Mouse (Mus musculus): ENCODE data around the gene Dusp15. TPM values are rescaled to one million over a fixed set of nuclear protein-coding genes. Genes with fewer than 3 reads are reported as not detected.
A peak's percentile ranks its signal among the peaks of the same experiment; 100 is the strongest.

Gene Dusp15
- polyA plus RNA-seq, 1 experiment, result 0.06 TPM

DNA sequence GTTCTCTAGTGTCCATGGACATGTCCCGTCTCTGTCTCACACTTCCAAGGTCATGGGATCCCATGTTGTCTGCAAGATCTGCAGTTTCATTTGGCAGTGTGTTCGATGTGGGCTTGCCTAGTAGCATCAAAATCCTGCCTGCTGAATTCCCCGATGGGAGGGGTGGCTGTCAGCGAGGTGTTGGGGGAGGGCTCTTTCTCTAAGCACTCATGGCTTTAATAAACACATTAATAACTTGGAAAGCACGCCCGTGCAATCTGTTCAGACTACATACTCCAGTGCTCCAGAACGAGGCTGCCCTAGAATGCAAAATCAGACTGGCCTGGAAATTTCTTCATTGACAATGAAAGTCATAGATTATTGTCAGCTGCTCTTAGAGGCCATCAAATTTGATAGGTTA lies 4.4 kb downstream of the Dusp15 start:
- Histone ChIP-seq H3K27me3 (ENCODE audit: control insufficient read depth, insufficient read depth, insufficient read length) (peaks cover 98% of the 10 kb centered on the region), H3K79me2 (ENCODE audit: control insufficient read depth, insufficient read depth) (no peaks in the 10 kb centered on the region), H3K4me3 (ENCODE audit: insufficient read depth, poor library complexity, severe bottlenecking) (no peak overlapping the region), H3K79me3 (ENCODE audit: low read depth) (no peaks in the 10 kb centered on the region), H3ac (ENCODE audit: control insufficient read depth, insufficient read length, low read depth) (no peak overlapping the region), H3K36me3 (ENCODE audit: control insufficient read depth, insufficient read depth) (no peaks in the 10 kb centered on the region)
- TF ChIP-seq MYOG (IDR thresholded peaks at IDR 0.05; ENCODE audit: control insufficient read depth, extremely low read depth, insufficient read length), result no peak
- TF ChIP-seq CTCF (IDR thresholded peaks at IDR 0.05; ENCODE audit: control insufficient read depth, insufficient read depth, insufficient read length), result no peak
- TF ChIP-seq USF1 (IDR thresholded peaks at IDR 0.05; ENCODE audit: low read depth), result no peak
- no peak for TF ChIP-seq MAX (IDR thresholded peaks at IDR 0.05)
- TF ChIP-seq CEBPB (IDR thresholded peaks at IDR 0.05; ENCODE audit: low read depth), result no peak

DNA sequence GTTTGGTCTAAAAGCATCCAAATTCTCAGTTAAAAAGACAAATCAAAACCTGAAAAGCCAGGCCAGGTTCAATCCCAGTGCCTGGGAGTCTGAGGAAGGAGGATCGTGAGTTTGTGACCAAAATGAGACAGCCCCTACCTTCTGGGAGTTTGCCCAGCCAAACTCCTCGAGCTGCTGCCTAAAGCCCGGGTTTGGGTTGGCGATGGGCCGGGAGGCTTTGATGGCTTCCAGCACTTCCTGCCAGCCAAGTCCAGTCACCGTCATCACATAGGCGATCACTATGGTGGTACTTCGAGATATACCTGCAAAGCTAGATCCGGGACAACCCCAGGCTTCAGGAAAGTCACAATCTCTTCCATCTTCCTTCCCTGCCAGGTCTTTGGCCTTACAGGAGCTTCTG lies 7.5 kb downstream of the Dusp15 start:
- H3K79me2 ChIP-seq (ENCODE audit: control insufficient read depth, insufficient read depth), result no peaks in the 10 kb centered on the region
- no peak overlapping the region for H3ac ChIP-seq (ENCODE audit: control insufficient read depth, insufficient read length, low read depth)
- H3K36me3 ChIP-seq (ENCODE audit: control insufficient read depth, insufficient read depth), result no peaks in the 10 kb centered on the region
- H3K79me3 ChIP-seq (ENCODE audit: low read depth), result no peaks in the 10 kb centered on the region
- H3K4me3 ChIP-seq (ENCODE audit: insufficient read depth, poor library complexity, severe bottlenecking), result no peak overlapping the region
- TF ChIP-seq MYOD1 (IDR thresholded peaks at IDR 0.05; ENCODE audit: control insufficient read depth, insufficient read length, low read depth) (no peak), MYOG (IDR thresholded peaks at IDR 0.05; ENCODE audit: control insufficient read depth, extremely low read depth, insufficient read length) (no peak), FOSL1 (IDR thresholded peaks at IDR 0.05; ENCODE audit: insufficient read depth, low read length, poor library complexity, severe bottlenecking) (no peak), USF1 (IDR thresholded peaks at IDR 0.05; ENCODE audit: low read depth) (no peak)
- peaks cover 76% of the 10 kb centered on the region for H3K27me3 ChIP-seq (ENCODE audit: control insufficient read depth, insufficient read depth, insufficient read length)

DNA sequence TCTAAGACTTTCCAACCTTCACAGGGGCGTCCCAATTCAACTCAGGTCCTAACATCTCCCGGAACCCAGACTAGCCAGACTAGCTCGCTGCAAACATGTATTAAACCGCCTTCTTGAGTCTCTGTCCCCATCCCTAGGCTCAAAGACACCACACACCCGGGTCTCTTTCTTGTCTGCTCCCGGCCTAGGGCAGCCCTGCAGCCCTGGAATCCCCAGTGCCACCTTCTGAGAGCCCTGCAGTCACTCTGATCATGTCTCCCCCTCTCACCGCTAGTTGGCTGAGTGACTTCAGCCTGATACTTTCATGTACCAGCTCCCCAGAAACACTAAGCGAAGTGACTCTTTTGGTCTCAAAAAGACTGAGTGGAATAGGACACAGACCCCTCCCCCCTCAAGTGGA lies 7.9 kb downstream of the Dusp15 start:
- H3K79me3 ChIP-seq (ENCODE audit: low read depth), result no peaks in the 10 kb centered on the region
- H3ac ChIP-seq (ENCODE audit: control insufficient read depth, insufficient read length, low read depth), result no peak overlapping the region
- H3K4me3 ChIP-seq (ENCODE audit: insufficient read depth, poor library complexity, severe bottlenecking), result no peak overlapping the region
- H3K79me2 ChIP-seq (ENCODE audit: control insufficient read depth, insufficient read depth), result no peaks in the 10 kb centered on the region
- TF ChIP-seq USF1 (IDR thresholded peaks at IDR 0.05; ENCODE audit: low read depth) (no peak), FOSL1 (IDR thresholded peaks at IDR 0.05; ENCODE audit: insufficient read depth, low read length, poor library complexity, severe bottlenecking) (no peak), CEBPB (IDR thresholded peaks at IDR 0.05; ENCODE audit: low read depth) (no peak), MYOG (IDR thresholded peaks at IDR 0.05; ENCODE audit: control insufficient read depth, extremely low read depth, insufficient read length) (no peak), MYOD1 (IDR thresholded peaks at IDR 0.05; ENCODE audit: control insufficient read depth, insufficient read length, low read depth) (no peak), MAX (IDR thresholded peaks at IDR 0.05) (no peak), CTCF (IDR thresholded peaks at IDR 0.05; ENCODE audit: control insufficient read depth, insufficient read depth, insufficient read length) (no peak)
- peaks cover 72% of the 10 kb centered on the region for H3K27me3 ChIP-seq (ENCODE audit: control insufficient read depth, insufficient read depth, insufficient read length)
- H3K36me3 ChIP-seq (ENCODE audit: control insufficient read depth, insufficient read depth), result no peaks in the 10 kb centered on the region

DNA sequence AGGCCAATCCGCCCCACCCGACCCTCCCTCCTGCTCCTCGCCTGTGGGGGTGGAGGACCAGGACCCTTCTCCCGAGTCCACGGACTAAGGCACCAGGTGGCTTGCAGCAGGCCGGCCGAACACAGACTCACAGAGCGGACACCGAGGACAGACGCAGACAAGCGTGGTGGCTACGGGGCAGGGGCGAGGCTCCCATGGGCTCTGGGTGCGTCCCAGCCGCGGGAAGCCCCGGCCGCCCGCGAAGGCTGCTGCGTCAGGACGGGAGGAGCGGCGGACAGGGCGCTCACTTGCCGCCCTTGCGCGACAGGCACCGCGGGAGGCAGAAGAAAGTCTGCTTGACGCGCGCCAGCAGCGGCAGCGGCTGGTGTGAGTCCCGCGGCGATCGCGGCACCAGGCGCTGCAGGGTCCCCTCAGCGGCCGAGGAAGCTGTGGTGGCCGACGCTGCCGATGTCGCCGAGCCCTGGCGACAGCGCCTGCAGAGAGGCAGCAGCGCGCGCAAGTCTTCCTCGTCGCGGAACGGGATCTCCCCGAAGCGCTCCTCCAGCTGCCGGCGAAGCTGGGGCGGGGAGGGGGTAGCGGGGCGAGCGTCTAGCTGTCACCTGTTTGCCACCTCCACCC lies 8.5 kb downstream of the Dusp15 start:
- H3K79me2 ChIP-seq (ENCODE audit: control insufficient read depth, insufficient read depth), result no peaks in the 10 kb centered on the region
- peaks cover 66% of the 10 kb centered on the region for H3K27me3 ChIP-seq (ENCODE audit: control insufficient read depth, insufficient read depth, insufficient read length)
- TF ChIP-seq FOSL1 (IDR thresholded peaks at IDR 0.05; ENCODE audit: insufficient read depth, low read length, poor library complexity, severe bottlenecking) (no peak), MAX (IDR thresholded peaks at IDR 0.05) (no peak), MYOD1 (IDR thresholded peaks at IDR 0.05; ENCODE audit: control insufficient read depth, insufficient read length, low read depth) (no peak), CTCF (IDR thresholded peaks at IDR 0.05; ENCODE audit: control insufficient read depth, insufficient read depth, insufficient read length) (no peak), CEBPB (IDR thresholded peaks at IDR 0.05; ENCODE audit: low read depth) (no peak), USF1 (IDR thresholded peaks at IDR 0.05; ENCODE audit: low read depth) (no peak), MYOG (IDR thresholded peaks at IDR 0.05; ENCODE audit: control insufficient read depth, extremely low read depth, insufficient read length) (no peak)
- H3K4me3 ChIP-seq (ENCODE audit: insufficient read depth, poor library complexity, severe bottlenecking), result no peak overlapping the region
- H3ac ChIP-seq (ENCODE audit: control insufficient read depth, insufficient read length, low read depth), result peak overlapping the region; percentile 44
- H3K79me3 ChIP-seq (ENCODE audit: low read depth), result no peaks in the 10 kb centered on the region
- H3K36me3 ChIP-seq (ENCODE audit: control insufficient read depth, insufficient read depth), result no peaks in the 10 kb centered on the region

DNA sequence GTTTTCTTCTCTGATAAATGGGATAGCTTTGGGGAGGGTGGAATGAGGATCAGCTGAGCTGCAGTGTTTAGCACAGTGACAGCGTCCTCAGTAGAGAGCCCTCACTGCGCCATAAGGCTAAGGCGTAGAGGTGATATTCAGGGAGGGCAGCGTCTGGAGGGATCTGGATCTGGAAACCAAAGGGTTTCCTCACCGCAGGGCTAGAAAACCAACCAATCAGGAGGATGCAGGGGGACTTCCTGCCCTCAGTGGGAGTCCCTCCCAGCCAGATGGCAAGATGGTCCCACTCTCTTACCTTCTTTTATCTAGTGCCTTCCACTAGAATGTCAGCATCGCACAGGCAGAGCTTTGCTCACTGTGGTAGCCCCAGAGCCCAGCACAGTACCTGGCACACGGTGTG lies 9.7 kb downstream of the Dusp15 start:
- TF ChIP-seq CTCF (IDR thresholded peaks at IDR 0.05; ENCODE audit: control insufficient read depth, insufficient read depth, insufficient read length) (no peak), USF1 (IDR thresholded peaks at IDR 0.05; ENCODE audit: low read depth) (no peak), MYOD1 (IDR thresholded peaks at IDR 0.05; ENCODE audit: control insufficient read depth, insufficient read length, low read depth) (no peak), CEBPB (IDR thresholded peaks at IDR 0.05; ENCODE audit: low read depth) (no peak), MAX (IDR thresholded peaks at IDR 0.05) (no peak)
- no peak overlapping the region for H3K4me3 ChIP-seq (ENCODE audit: insufficient read depth, poor library complexity, severe bottlenecking)
- no peaks in the 10 kb centered on the region for H3K36me3 ChIP-seq (ENCODE audit: control insufficient read depth, insufficient read depth)
- no peak overlapping the region for H3ac ChIP-seq (ENCODE audit: control insufficient read depth, insufficient read length, low read depth)
- no peaks in the 10 kb centered on the region for H3K79me2 ChIP-seq (ENCODE audit: control insufficient read depth, insufficient read depth)
- peaks cover 56% of the 10 kb centered on the region for H3K27me3 ChIP-seq (ENCODE audit: control insufficient read depth, insufficient read depth, insufficient read length)
- no peaks in the 10 kb centered on the region for H3K79me3 ChIP-seq (ENCODE audit: low read depth)

DNA sequence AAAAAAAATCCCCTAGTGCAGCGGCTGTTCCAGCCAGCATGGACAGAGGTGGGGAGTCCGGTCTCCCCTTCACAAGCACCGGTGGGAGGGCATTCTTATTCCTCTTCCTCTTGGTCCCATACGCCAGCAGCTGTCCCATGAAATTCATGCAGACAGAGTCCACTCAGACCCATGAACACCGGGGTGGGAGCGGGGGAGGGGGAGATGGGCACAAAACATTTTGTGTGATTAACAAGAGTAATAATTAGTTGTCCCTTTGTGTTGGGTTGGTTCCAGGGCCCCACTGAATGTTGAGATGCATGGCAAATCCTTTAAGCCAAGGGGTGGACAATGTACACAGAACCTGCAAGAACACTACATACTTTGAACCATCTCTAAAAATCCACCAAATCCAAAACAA lies 10.4 kb downstream of the Dusp15 start:
- no peaks in the 10 kb centered on the region for H3K79me3 ChIP-seq (ENCODE audit: low read depth)
- no peaks in the 10 kb centered on the region for H3K79me2 ChIP-seq (ENCODE audit: control insufficient read depth, insufficient read depth)
- no peak overlapping the region for H3ac ChIP-seq (ENCODE audit: control insufficient read depth, insufficient read length, low read depth)
- H3K4me3 ChIP-seq (ENCODE audit: insufficient read depth, poor library complexity, severe bottlenecking), result no peak overlapping the region
- peaks cover 49% of the 10 kb centered on the region for H3K27me3 ChIP-seq (ENCODE audit: control insufficient read depth, insufficient read depth, insufficient read length)
- H3K36me3 ChIP-seq (ENCODE audit: control insufficient read depth, insufficient read depth), result no peaks in the 10 kb centered on the region
- no peak for TF ChIP-seq USF1 (IDR thresholded peaks at IDR 0.05; ENCODE audit: low read depth)
- TF ChIP-seq MYOD1 (IDR thresholded peaks at IDR 0.05; ENCODE audit: control insufficient read depth, insufficient read length, low read depth), result no peak
- TF ChIP-seq FOSL1 (IDR thresholded peaks at IDR 0.05; ENCODE audit: insufficient read depth, low read length, poor library complexity, severe bottlenecking), result no peak
- TF ChIP-seq MYOG (IDR thresholded peaks at IDR 0.05; ENCODE audit: control insufficient read depth, extremely low read depth, insufficient read length), result no peak
- TF ChIP-seq MAX (IDR thresholded peaks at IDR 0.05), result no peak
- TF ChIP-seq CEBPB (IDR thresholded peaks at IDR 0.05; ENCODE audit: low read depth), result no peak

Measured in C2C12 (cell line).